Mouse (Mus musculus) C2C12 (cell line): ENCODE results near the gene Cyp17a1.

Experiments used
- CTCF ChIP-seq: IDR thresholded peaks from one replicate; pipeline ENCODE4 v1.5.1; 2011; ENCODE audit not compliant: control insufficient read depth, insufficient read depth, insufficient read length
- MYOD1 ChIP-seq: IDR thresholded peaks from one replicate; pipeline ENCODE4 v1.6.1; 2011; ENCODE audit warnings: low read depth; ENCODE audit not compliant: control insufficient read depth, insufficient read length
- MYOG ChIP-seq: IDR thresholded peaks from one replicate; pipeline ENCODE4 v1.6.1; 2011; ENCODE audit not compliant: control insufficient read depth, insufficient read length; ENCODE audit errors: extremely low read depth

- no peak for TF ChIP-seq CTCF
- TF ChIP-seq MYOD1, result no peak
- TF ChIP-seq MYOG, result no peak
Observed at GRCm38 (mm10) chr19:46625519-46625918, 47.5 kb downstream of the Cyp17a1 start.
